Mouse (Mus musculus) B cell, adult 2 months (primary cell): ENCODE measurements around the gene Itsn1.

Experiments
- DNase-seq, 2 experiments: peaks; one replicate each; pipeline ENCODE4 v3.0.0; 2022

Gene Itsn1

DNA sequence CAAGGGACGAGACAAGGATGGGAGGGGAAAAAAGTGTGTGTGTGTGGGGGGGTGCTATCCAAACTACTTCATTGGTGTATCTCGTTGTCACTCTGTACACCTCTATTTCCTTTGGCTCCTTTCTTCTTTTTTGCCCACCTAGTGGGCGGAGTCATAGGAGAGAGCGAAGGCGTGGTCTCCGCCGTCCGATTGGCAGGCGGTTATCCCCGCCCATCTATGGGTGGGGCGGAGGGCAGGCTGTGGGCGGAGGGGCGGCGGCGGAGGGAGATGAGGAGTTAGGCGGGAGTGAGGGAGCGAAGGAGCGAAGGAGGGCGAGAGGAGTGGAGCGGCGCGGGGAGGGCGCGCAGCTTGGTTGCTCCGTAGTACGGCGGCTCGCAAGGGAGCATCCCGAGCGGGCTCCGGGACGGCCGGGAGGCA lies at the start of gene Itsn1:
Itsn1 (plus strand) TSS at position 216 of the 417 bp plus-strand sequence.
- peak; percentile 98 for DNase-seq

DNA sequence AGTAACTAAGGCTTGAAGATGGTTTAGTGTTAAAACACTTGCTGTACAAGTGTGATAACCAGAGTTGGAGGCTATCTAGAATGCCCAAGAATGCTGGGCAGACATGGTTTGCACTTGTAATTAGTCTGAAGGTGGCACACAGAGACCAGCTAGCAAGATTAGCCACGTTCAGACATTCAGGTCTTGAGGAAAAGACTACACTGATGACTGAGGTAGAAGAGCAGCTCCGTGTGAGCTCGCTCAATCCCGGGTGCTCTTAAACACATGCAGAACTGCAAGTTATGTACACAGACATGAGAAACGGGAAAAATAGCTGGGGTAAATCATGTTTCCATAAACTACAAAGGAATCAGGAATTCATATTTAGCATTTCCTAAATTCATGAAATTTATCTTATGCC lies 48.4 kb upstream of the Itsn1 start:
- no peak for DNase-seq

DNA sequence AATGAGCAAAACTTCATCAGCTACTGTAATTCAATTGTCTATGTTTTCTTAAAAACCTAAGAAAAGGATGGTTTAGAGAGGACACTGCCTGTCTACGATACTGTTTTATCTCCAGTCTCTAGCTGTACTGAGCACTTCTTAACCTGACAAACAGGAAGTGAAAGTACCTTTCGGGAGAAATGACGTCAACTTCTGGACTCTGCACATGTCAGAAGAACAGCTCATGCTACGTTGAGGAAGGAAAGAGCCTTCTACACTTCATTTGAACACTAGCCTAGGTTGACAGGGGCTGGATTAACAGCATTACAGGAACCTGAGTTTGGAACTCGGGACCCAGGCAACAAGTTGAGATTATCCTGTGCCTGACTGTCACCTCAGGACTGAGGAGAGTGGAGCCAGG lies 43.6 kb upstream of the Itsn1 start:
- DNase-seq, result peak; percentile 59 to 63

DNA sequence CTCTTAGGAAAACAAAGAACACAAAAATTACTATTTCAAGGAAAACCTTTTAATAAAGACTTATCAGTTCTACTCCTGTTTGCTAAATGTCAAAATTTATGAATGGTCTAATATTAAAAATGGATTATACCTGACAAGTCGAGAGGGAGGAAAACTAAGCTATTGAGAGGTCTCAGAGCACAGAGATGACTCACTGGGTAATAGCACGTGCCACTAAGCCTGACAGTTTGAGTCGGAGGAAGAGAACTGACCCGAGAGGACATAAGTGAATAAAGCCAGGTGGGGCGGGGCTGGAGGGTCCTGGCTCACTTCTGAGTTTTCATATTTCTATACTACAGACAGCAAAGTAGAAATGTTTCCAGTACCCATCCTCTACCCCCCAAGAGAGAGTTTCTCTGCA lies 42.7 kb upstream of the Itsn1 start:
- no peak for DNase-seq

DNA sequence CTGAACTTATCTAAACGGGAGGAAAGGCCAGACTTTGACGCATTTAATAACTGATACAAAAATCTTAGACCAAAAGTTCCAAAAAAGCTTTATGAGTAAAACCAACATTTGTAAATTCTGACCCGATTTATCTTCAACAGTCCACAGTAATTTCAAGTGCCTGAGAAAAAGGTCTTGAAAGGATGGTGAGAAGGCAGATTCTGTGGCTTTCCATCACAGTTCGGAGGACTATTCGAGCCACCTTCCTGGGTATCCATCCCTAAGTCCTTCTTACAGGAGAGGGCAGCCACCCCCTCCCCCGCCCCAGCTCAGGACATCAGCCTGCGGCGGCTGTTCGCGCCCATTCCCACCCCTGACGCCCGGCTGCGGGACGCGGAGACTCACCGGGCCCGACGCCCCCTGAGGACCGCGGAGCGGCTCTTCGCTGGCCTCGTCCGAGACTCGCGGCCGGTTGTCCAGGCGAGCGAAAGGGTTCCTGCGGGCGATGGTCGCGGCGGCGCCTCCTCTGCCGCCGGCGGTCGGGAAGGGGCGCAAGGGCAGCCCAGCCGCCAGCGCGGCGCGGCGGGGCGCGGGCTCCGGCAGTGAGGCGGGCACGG lies 41.0 kb upstream of the Itsn1 start:
- DNase-seq, result no peak

DNA sequence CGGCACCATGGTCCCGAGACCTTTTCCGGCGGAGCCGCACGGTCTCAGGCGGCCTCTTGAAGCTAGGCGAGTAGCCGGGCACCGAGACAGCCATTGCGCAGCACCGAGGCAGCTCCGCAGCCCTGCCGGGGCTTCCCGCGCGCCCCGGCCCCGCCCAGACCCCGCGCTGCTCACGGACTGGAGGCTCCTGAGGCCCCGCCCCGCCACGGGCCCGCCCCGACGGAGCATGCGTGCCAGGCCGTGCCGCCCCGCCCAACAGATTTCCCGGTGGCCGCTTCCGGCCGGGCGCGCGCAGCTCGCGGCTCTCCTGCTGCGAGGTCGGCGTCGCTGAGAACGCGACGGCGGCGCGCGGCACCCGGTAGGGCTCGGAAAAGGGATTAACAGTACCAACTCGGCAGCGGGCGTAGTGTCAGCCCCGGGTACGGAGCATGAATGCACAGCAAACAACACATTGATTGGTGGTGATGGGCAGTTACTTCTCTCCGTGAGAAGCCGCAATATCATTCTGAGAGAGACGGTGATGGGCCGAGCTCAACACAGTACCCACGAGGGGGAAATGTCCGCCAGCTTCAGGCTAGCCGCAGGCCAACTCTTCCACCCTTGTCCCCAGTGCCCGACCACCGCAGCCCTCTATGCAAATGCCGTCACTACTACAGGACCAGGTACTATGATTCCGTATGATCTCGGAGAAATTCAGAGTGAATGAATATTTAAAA lies 40.3 kb upstream of the Itsn1 start, which contains the start of gene Donson:
Donson (minus strand) TSS at position 152 of the 716 bp plus-strand sequence.
- DNase-seq, result peak; percentile 95 to 96

DNA sequence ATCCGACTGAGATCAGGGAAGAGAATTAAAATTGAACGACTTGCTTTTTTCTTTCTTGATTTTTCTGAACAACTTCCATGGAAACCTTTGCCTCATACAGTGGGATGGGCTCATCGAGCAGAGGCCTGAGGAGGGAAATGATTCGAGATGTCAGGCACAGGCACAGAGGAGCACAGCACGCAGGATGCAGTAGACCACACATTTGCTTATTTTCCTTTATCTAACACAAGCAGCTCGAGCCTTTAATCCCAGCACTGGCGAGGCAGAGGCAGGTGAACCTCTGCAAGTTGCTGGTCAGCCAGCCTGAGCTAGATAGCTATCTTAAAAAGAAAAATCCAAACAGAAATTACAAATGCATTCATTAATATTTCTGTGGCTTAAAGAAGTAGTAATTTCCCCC lies 39.3 kb upstream of the Itsn1 start:
- DNase-seq, result no peak

DNA sequence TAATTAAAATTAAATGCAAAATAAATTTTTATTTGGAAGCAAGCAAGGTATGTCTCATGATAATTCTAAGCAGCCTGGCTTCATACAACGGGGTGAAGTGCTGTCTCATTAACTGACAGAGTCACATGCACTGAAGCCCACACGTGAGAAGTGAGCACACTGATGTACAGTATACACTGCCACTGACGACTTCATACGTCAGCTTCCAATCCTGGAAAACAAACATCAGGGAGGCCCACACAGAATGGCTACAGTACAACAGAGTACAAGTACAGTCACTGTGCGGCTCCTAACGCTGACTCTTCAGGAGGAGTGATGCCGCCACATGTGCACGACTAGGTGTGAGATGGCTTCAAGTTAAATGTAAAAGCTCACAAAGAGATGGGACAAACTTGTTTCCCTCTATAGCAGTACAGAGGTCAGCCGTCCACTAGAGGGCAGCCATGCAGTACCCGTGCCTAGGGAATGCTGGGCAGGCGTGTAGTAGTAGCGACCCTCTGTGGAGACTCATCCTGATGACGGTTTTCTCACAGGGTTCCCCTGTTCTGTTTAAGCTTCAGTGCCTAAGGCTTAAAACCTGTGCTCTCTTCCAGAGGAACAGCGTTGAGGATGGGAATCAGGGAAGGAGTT lies 34.5 kb upstream of the Itsn1 start:
- DNase-seq, result peak; percentile 71 to 76

DNA sequence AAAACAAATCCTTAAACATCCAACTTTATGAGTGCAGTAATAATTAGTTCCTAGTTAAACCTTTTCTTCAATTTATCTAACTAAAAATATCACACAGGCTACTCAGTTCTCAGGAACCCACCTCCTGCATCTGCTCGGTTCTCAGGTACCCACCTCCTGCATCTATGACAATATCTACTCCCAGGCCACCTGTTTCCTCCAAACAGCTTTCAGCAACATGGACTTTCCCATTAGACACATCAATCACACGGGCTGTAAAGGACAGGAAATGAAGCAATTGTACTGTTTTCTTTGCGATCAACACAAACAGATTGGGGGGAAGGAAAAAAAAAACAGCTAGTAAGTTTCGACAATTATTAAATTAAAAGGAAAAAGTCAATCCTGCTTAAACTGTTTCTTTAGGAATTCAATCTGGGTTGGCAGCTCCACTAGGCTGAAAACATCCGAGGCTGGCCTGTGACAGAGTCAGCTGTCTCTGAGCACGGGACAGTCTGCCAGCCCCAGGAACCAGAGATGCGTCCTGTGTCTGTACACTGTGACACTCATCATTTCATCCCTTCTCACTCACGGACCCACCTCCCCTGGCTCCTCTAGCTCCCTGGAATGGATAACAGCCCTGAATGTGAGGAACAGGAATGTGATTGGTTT lies 33.8 kb upstream of the Itsn1 start:
- no peak for DNase-seq

DNA sequence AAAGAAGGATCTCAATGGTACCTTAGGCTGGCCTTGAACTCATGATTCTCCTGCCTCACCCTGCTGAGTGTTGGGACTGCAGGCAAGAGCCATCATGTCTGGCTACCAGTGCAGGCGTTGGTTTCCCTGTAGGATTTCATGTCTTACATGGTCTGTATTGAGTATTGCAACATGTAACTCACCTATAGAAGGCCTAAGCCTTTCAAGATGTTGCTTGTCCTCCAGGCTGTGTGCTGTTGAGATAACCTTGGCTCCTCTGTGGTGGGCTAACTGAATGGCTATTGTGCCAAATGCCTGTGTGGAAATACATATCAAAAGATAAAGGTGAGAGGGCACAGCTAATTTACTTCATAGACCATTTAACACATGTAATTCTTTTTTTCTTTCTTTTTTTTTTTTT lies 30.1 kb upstream of the Itsn1 start:
- no peak for DNase-seq

DNA sequence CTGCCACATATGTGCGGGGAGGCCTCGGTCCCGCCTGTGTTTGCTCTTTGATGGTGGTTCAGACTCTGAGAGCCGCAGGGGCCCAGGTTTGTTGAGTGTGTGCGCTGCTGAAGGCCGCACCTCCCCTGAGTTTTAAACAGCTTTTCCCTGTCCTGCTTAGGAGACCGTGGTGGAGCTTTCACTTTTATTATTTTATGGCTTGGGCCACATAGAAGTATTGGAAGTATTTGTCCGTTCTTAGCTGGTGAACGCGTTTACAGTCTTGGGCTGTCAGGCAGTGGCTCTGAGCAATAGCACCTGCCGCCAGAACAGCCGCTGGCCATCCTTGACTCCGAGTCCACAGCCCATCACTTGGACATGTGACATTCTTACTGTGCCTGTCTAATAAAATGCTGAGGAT lies 27.2 kb upstream of the Itsn1 start:
- DNase-seq, result no peak

DNA sequence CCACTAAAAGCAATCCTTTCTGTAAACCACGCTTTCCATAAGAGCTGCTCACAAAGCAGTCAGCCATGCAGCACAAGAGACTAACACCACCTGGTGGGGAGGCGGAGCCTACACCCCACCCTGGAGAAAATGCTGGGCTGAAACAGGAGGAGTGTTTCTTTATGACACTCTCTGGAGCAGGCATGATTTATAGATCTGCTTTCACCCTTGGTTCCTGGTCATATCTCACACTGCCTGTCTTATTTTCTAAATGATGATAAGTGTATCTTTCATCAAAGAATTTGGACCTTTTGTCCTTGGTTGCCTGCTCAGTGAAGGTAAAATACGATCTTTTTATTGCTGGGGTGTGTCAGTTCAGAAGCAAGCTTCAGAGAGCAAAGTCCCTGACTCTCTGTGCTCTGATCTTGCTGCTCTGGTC lies 26.3 kb upstream of the Itsn1 start:
- DNase-seq, result no peak

DNA sequence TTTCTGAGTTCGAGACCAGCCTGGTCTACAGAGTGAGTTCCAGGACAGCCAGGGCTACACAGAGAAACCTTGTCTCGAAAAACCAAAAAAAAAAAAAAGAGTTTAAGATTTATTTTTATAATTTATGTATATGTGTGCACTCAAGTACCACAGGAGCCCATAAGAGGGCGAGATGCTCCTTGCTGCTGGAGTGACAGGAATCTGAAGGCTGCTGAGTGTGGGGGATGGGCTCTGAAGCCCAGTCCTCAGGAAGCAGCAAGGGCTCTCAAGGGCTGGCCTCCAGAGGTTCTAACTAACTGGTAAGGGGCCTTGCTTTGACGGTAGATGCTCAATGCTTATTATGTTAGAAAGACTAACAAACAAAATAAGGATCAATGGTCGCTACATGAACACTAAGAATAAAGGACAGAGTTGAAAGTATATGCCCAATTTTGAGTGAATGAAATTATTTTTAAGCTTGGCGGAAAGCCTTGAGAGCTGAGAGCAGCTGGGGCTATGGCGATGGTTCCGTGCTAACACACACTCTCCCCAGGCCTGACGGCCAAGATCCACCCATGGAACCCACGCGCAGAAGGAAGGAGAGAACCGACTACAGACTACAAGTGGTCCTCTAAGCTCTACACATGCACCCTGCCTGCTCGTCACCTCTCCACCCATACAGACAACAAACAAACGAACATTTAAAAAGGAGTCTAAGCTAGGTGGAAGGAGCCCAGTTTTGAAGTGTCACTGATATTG lies 24.3 kb upstream of the Itsn1 start:
- no peak for DNase-seq

DNA sequence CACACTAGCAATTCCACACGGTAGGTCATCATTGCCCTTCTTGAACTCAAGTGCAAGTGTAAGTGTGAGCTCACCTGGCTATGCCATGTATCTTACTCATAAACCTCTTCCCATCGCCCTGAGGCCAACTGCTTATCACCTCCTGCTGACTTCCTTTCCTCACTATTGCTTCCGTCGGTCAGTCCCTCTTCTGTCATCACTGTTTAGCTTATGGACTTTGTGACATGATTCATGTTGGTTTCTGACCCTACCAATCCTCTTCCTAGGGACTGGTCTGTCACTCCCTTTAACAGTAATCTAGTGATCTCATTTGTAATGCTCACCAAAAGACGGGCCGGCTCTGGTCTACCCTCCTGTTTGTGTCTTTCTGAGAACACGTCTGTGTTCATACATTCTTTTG lies 18.8 kb upstream of the Itsn1 start:
- DNase-seq, result no peak

DNA sequence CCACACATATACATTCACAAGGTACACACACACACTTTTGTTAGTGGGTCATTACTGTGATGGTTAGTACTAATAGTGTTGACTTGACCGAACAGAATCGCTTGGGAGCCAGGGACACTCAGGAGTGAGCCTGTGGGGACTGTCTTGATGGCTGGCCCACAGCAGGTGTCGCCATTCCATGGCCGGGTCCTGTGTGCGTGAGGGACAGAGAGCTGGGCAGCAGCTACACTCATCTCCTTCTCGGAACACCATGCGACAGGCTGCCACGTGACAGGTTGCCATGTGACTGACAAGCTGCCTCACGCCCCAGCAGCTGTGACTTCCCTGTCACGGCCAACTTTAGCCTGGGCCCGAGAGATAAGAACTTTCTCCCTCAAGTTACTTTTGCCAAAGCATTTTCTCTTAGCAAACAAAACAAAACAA lies 12.1 kb upstream of the Itsn1 start:
- no peak for DNase-seq

DNA sequence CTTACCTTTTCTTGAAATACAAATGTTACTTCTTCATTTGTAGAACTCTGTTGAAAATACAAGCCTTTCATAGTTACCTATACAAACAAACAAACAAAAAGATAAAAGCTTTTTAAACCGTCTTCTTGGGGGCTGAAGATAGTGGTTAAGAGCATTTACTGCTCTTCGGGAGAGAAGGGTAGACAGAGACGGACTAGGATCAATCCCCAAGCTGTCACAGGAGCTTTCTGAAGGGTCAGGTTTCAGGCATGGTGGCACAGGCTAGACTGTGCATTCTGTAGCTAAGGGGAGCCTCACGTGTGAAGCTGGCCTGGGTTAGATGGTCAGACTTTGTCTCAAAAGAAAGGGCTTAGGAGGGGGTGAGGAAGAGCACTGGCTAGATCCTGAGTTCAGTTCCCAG lies 11.7 kb upstream of the Itsn1 start:
- DNase-seq, result no peak

DNA sequence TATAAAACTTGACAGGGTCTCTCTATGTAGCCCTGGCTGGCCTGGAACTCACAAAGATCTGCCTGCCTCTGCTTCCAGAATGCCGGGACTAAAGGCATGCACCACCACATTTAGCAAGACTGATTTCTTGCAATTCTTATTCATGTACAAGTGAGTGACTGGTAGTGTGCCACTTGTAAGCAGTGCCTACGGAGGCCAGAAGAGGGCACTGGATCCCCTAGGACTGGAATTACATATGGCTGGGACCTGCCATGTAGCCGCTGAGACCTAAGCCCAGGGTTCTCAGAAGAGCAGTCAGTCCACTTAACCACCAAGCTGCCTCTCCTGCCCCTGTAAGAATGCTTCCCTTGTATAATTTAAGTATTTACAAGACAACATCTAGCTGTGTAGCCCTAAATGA lies 4.8 kb upstream of the Itsn1 start:
- DNase-seq, result peak; percentile 73 to 76

DNA sequence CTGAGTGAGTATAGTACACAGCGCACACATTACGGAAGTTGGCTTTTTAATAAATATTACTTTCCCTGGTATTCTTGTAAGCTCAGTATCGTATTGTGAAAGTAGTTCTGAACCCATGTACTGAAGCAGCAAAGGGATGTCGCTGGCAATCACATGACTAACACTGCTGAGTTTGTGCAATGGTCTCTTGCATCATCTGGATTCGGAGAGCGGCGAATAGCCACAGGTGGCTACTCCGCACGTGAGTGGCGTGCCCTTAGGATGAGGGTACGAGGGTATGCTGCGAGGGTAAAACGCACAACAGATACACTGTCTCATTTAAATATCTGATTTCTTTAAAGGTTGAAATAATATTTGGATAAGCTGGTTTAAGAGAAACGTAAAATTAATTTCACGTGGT lies 1.6 kb upstream of the Itsn1 start:
- no peak for DNase-seq

DNA sequence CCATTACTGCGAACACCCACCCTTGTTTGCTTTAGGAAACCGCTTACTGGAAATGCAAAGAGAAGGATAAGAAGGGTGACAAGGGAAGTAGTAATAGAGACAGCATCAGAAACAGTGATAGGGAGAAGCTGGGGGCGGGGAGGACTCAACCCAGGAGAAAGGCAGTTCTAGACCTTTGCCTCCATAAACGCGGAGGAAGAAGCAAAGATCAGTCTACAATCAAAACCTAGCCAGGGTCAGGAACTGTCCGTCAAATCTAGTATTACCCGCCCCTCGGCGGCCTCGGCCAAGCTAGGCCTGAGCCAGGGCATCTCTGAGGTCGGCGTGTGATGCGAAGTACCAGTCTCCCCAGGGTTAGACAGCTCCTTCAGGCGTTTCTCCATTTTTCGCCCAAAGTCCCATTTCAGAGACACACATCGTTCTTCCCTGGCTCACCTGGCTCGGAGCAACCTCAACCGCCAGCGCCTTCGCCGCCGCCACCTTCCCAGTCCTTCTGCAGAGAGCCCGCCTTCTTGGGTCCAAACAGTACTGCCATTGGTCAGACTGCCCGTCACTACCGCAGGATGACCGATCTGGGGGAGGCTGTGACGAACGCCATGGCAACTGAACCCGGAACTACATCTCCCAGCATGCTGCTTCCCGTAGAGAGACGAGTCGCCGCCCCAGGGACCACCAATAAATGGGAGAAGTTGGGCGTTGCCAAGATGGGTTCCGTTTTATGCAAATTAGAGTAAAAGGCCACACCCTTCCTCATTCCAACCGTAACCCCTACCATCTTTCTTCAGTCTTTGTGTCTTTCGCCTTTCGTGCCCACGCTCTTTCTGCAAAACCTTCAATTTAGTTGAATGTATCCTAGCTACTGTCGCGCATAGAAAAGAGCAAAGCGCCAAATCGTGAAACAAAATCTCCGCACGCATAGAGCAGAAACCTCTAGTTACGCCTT lies 687 bp upstream of the Itsn1 start, which contains the start of gene Cryzl1:
Cryzl1 (minus strand) TSS at position 853 of the 943 bp plus-strand sequence.
- peak; percentile 93 to 96 for DNase-seq

DNA sequence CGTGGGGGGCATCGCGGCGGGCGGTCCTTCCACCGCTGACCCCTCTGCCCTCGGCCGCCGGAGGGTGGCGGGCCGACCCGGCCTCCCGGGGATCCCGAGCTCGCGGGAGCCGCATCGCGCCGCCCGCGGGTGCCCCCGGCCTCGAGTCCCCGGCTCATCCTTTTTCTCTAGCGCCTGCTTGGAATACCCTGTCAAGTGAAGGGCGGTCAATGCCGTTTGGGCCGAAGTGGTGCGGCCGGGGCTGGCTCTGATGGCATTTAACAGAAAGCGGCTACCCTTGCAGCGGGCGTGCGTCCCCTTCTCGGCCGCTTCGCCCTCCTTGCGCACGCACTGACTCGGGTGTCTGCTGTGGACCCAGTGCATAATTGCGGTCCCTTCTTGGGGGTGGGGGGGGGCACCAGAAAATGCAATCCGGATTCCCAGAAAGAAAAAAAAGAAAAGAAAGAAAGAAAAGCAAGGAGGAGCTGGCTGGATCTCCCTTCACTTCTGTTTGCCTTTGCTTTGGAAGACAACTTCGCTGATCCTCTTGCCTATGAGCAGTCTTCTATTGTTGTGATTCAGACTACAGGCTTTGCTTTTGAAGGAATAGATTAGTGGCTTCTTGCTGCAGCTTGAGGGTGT lies 850 bp downstream of the Itsn1 start:
- DNase-seq, result peak; percentile 28 to 38

DNA sequence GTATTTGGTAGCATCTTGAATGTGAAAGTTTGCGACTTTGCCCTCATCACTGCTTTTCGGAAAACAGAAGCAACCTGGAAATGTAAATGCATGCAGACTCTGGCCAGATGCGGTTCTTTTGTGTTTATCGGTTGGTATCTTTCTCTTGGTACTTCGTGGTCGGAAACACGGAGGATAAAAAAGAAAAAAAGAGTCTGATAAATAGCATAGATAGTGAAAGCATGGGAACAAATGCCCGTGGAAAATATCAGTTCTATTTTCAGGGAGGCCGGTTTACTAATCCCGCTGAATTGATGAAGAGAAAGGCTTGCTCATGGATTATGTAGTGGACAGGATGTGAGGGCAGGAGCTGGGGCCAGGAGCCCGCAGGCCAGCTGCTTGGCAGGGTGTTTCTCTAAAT lies 1.4 kb downstream of the Itsn1 start:
- DNase-seq, result peak; percentile 17 to 27
